Mouse (Mus musculus) adrenal gland, postnatal 36 days (tissue): ENCODE data around the gene Eif3c. TPM values are rescaled to one million over a fixed set of nuclear protein-coding genes. Genes with fewer than 3 reads are reported as not detected.

Experiments used
- microRNA-seq: library from miRNA; unstranded; fragments of <30 nt; microRNA quantifications from one replicate; pipeline ENCODE4 v1.2.0, GENCODE M21; 2021
- total RNA-seq, 2 experiments: library from RNA; stranded (reverse); gene quantifications; 2 replicates each; pipeline ENCODE4 v1.2.3; 2021

Eif3c gene
- total RNA-seq, 2 experiments from 2014 or later, result 243 to 301 TPM

Small RNAs within 50 kb of the gene (microRNA-seq; reads per million reads assigned to microRNA genes)
- 1.00 reads per million for gene Mir7059

Other genes starting within 250 kb of the Eif3c start
- gene Lat, start 196.8 kb downstream of the Eif3c start, total RNA-seq, result under 1 TPM; 0.36 to 0.60 TPM
- gene Spns1, start 189.0 kb downstream of the Eif3c start, total RNA-seq, result 10 to 100 TPM; 35.5 to 37.4 TPM
- gene Nfatc2ip, start 169.7 kb downstream of the Eif3c start, total RNA-seq, result 1 to 10 TPM; 6.5 TPM
- gene Cd19, start 151.5 kb downstream of the Eif3c start, total RNA-seq, result under 1 TPM in 1 of 2 experiments, not detected in 1; 0.82 TPM
- gene Rabep2, start 137.7 kb downstream of the Eif3c start, total RNA-seq, result 10 to 100 TPM; 48.4 to 72.8 TPM
- gene Atp2a1, start 103.3 kb downstream of the Eif3c start, total RNA-seq, result under 1 TPM in 1 of 2 experiments, not detected in 1; 0.33 TPM
- gene Sh2b1, start 91.0 kb downstream of the Eif3c start, total RNA-seq, result 10 to 100 TPM; 55.3 to 59.5 TPM
- 100 to 1,000 TPM; 219 to 221 TPM for gene Tufm, start 79.0 kb downstream of the Eif3c start, total RNA-seq
- 100 to 1,000 TPM in 1 of 2 experiments, 10 to 100 TPM in 1; 82.9 to 112 TPM for gene Atxn2l, start 63.0 kb downstream of the Eif3c start, total RNA-seq
- gene Apobr, start 18.5 kb upstream of the Eif3c start, total RNA-seq, result 1 to 10 TPM; 1.5 TPM
- gene Cln3, start 19.4 kb upstream of the Eif3c start, total RNA-seq, result 10 to 100 TPM; 34.8 to 40.0 TPM
- gene Il27, start 28.5 kb upstream of the Eif3c start, total RNA-seq, result not detected
- gene Nupr1, start 64.5 kb upstream of the Eif3c start, total RNA-seq, result 10 to 100 TPM; 20.8 to 27.0 TPM
- 10 to 100 TPM; 39.0 to 41.7 TPM for gene Sgf29, start 82.9 kb upstream of the Eif3c start, total RNA-seq
- 10 to 100 TPM; 34.1 to 52.7 TPM for gene Sult1a1, start 110.0 kb upstream of the Eif3c start, total RNA-seq
- gene Bola2, start 129.0 kb upstream of the Eif3c start, total RNA-seq, result 10 to 100 TPM; 94.8 to 98.1 TPM
- gene Slx1b, start 129.4 kb upstream of the Eif3c start, total RNA-seq, result 10 to 100 TPM in 1 of 2 experiments, 1 to 10 TPM in 1; 8.7 to 14.8 TPM
- 10 to 100 TPM; 10.1 to 11.6 TPM for gene Coro1a, start 141.4 kb upstream of the Eif3c start, total RNA-seq
- gene Mapk3, start 193.2 kb upstream of the Eif3c start, total RNA-seq, result 100 to 1,000 TPM; 129 to 150 TPM
- 1 to 10 TPM; 1.3 to 4.7 TPM for gene Gdpd3, start 199.9 kb upstream of the Eif3c start, total RNA-seq
- 100 to 1,000 TPM in 1 of 2 experiments, 10 to 100 TPM in 1; 88.9 to 157 TPM for gene Ypel3, start 210.5 kb upstream of the Eif3c start, total RNA-seq
- gene Tbx6, start 215.1 kb upstream of the Eif3c start, total RNA-seq, result under 1 TPM; 0.46 to 0.70 TPM
- gene Ppp4c, start 226.1 kb upstream of the Eif3c start, total RNA-seq, result 10 to 100 TPM; 81.0 to 86.5 TPM
- gene Fam57b, start 231.3 kb upstream of the Eif3c start, total RNA-seq, result 10 to 100 TPM; 15.3 to 21.2 TPM